Mouse (Mus musculus): ENCODE data around the gene Pstk.
"Not testable (repeated sequence)": the region's sequence is repeated elsewhere in the genome, so short reads cannot be mapped to it uniquely, and the experiment has no call there.

Pstk gene

GRCm38 (mm10) chr7:131370648-131371469 lies at the start of gene Pstk:
Pstk (plus strand) TSS chr7:131371141.
- peak; percentile 67 to 89 for DNase-seq (ENCODE audit: low spot score in 2 of 2)

GRCm38 (mm10) chr7:131322192-131322591 lies 48.7 kb upstream of the Pstk start, which contains the start of gene Cuzd1:
Cuzd1 (minus strand) TSS chr7:131322292.
- DNase-seq (ENCODE audit: low spot score in 2 of 2) = no peak

- no peak for DNase-seq (ENCODE audit: low spot score in 2 of 2)
Observed at GRCm38 (mm10) chr7:131327054-131327453, 43.9 kb upstream of the Pstk start.

GRCm38 (mm10) chr7:131329416-131329815 lies 41.5 kb upstream of the Pstk start, which contains the start of gene Fam24b:
Fam24b (minus strand) TSS chr7:131329516.
- DNase-seq (ENCODE audit: low spot score in 2 of 2) = no peak

GRCm38 (mm10) chr7:131331688-131332087 lies 39.3 kb upstream of the Pstk start:
- no peak for DNase-seq (ENCODE audit: low spot score in 2 of 2)

GRCm38 (mm10) chr7:131333564-131333963 lies 37.4 kb upstream of the Pstk start, which contains the start of gene Fam24a:
Fam24a (plus strand) TSS chr7:131333864.
- no peak for DNase-seq (ENCODE audit: low spot score in 2 of 2)

GRCm38 (mm10) chr7:131337502-131338068 lies 33.4 kb upstream of the Pstk start:
- no peak for DNase-seq (ENCODE audit: low spot score in 2 of 2)

GRCm38 (mm10) chr7:131345856-131346541 lies 24.9 kb upstream of the Pstk start:
- DNase-seq (ENCODE audit: low spot score in 2 of 2) = no peak

GRCm38 (mm10) chr7:131356105-131356504 lies 14.8 kb upstream of the Pstk start:
- DNase-seq (ENCODE audit: low spot score in 2 of 2) = no peak

- no peak for DNase-seq (ENCODE audit: low spot score in 2 of 2)
Observed at GRCm38 (mm10) chr7:131362269-131362614, 8.7 kb upstream of the Pstk start.

- peak; percentile 90 to 95 for DNase-seq (ENCODE audit: low spot score in 2 of 2)
Observed at GRCm38 (mm10) chr7:131362615-131363300, 8.2 kb upstream of the Pstk start, which contains the start of gene 2310057M21Rik. 2310057M21Rik (minus strand) TSS chr7:131362759.

- no peak for DNase-seq (ENCODE audit: low spot score in 2 of 2)
Observed at GRCm38 (mm10) chr7:131364131-131364530, 6.8 kb upstream of the Pstk start.

GRCm38 (mm10) chr7:131371470-131371860 lies 524 bp downstream of the Pstk start:
- no peak for DNase-seq (ENCODE audit: low spot score in 2 of 2)

GRCm38 (mm10) chr7:131371880-131372651 lies 1.1 kb downstream of the Pstk start:
- no peak for DNase-seq (ENCODE audit: low spot score in 2 of 2)

- DNase-seq (ENCODE audit: low spot score in 2 of 2) = not testable (repeated sequence)
Observed at GRCm38 (mm10) chr7:131391761-131392160, 20.8 kb downstream of the Pstk start.

- DNase-seq (ENCODE audit: low spot score in 2 of 2) = no peak
Observed at GRCm38 (mm10) chr7:131409321-131409987, 38.5 kb downstream of the Pstk start.

GRCm38 (mm10) chr7:131409988-131410385 lies 39.0 kb downstream of the Pstk start:
- no peak for DNase-seq (ENCODE audit: low spot score in 2 of 2)

GRCm38 (mm10) chr7:131410416-131411058 lies 39.6 kb downstream of the Pstk start, which contains the start of the genes Ikzf5 and Acadsb:
Ikzf5 (minus strand) TSS chr7:131410521.
Acadsb (plus strand) TSS chr7:131410601.
- peak; percentile 95 to 99 for DNase-seq (ENCODE audit: low spot score in 2 of 2)

GRCm38 (mm10) chr7:131411221-131411940 lies 40.4 kb downstream of the Pstk start:
- DNase-seq (ENCODE audit: low spot score in 2 of 2) = peak in 1 of 2 experiments; percentile 16

All from left cerebral cortex, adult 9 months (tissue).